Mouse (Mus musculus) forebrain, embryonic 11.5 days (tissue): ENCODE data around the gene Arhgap4. TPM values are rescaled to one million over a fixed set of nuclear protein-coding genes. Genes with fewer than 3 reads are reported as not detected.

Experiments
- ATAC-seq: fragments of 200-750 bp; cut with Nextera tagmentation; replicated peaks from 2 replicates; pipeline ENCODE4 v1.8.0; 2017; ENCODE audit warnings: moderate TSS enrichment; ENCODE audit not compliant: low FRiP score
- DNase-seq: peaks from one replicate; pipeline ENCODE4 v3.0.0-alpha.2; 2017; ENCODE audit warnings: low spot score
- H3K27ac ChIP-seq: fragments of 300-500 bp; sonication (generic); 2 replicates; pipeline ENCODE4 v1.5.1; 2014; ENCODE audit warnings: low read depth, low read length
- H3K27me3 ChIP-seq: fragments of 300-500 bp; sonication (generic); 2 replicates; pipeline ENCODE4 v1.6.1; 2014; ENCODE audit warnings: mild to moderate bottlenecking, low read length, mixed read lengths; ENCODE audit not compliant: control insufficient read depth, insufficient read depth
- H3K36me3 ChIP-seq: fragments of 300-500 bp; sonication (generic); 2 replicates; pipeline ENCODE4 v1.6.1; 2014; ENCODE audit warnings: mild to moderate bottlenecking, low read length, moderate library complexity, mixed read lengths; ENCODE audit not compliant: control insufficient read depth, insufficient read depth
- H3K4me1 ChIP-seq: fragments of 300-500 bp; sonication (generic); replicated peaks from 2 replicates; pipeline ENCODE4 v1.6.1; 2014; ENCODE audit warnings: low read length, mixed read lengths; ENCODE audit not compliant: control insufficient read depth, insufficient read depth
- H3K4me2 ChIP-seq: fragments of 300-500 bp; sonication (generic); 2 replicates; pipeline ENCODE4 v1.6.1; 2014; ENCODE audit warnings: low read depth, mild to moderate bottlenecking, low read length, moderate library complexity, mixed read lengths; ENCODE audit not compliant: severe bottlenecking
- H3K4me3 ChIP-seq: fragments of 300-500 bp; sonication (generic); 2 replicates; pipeline ENCODE4 v1.5.1; 2014; ENCODE audit warnings: low read depth, low read length
- H3K9ac ChIP-seq: fragments of 300-500 bp; sonication (generic); 2 replicates; pipeline ENCODE4 v1.6.1; 2014; ENCODE audit warnings: low read length
- H3K9me3 ChIP-seq: fragments of 300-500 bp; sonication (generic); 2 replicates; pipeline ENCODE4 v1.6.1; 2016; ENCODE audit warnings: low read length, mixed read lengths; ENCODE audit not compliant: control insufficient read depth
- WGBS: fragments of 180-500 bp; shearing (Covaris S2); extraction: QIAGEN DNeasy Blood & Tissue Kit; methylation state at CpG from one replicate; pipeline ENCODE4 v1.1.7; 2014; 5-methylcytosine and 5-hydroxymethylcytosine counted together
- polyA plus RNA-seq: library from polyadenylated mRNA; unstranded; fragments of >200 nt; fragmentation: Nextera tagmentation; extraction: Ambion mirVana; gene quantifications from 2 replicates; pipeline ENCODE4 v1.2.1, GENCODE M21; 2014

Arhgap4 gene
- polyA plus RNA-seq, 1 experiment from 2014 or later = 1.7 TPM

DNA sequence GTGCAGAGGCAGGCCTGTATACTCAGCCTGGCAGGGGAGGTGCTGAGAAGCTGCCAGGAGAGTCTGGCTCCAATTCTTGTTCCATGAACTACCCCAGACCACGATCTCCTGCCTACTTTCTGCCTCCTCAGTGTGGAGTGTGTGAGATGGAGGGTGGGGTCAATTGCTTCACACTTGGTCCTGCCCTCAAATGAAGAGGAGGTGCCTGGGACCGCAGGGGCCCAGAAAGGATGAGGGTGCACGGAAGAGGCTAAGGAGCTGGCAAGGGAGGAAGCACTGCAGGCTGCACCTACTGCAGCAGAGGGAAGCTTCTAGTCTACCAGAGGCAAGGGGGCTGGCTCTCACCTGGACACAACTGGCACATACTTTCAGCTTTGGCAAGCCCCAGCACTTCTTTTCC lies 42.7 kb upstream of the Arhgap4 start:
- H3K4me2 ChIP-seq = peak overlapping the region; percentile 63
- WGBS = 59% methylated on average over 3 of the region's 3 CpGs
- no peaks in the 10 kb centered on the region for H3K9me3 ChIP-seq
- DNase-seq (no peak), ATAC-seq (no peak)
- no peak overlapping the region for H3K27ac ChIP-seq
- peak overlapping the region; percentile 77 for H3K9ac ChIP-seq
- no peaks in the 10 kb centered on the region for H3K27me3 ChIP-seq
- peak overlapping the region; percentile 71 for H3K4me3 ChIP-seq
- H3K4me1 ChIP-seq = peaks cover 4% of the 10 kb centered on the region; the same call in 1 of the 2 replicates
- H3K36me3 ChIP-seq = no peaks in the 10 kb centered on the region

GRCm38 (mm10) chrX:73954988-73955387 lies 33.3 kb upstream of the Arhgap4 start:
- Histone ChIP-seq H3K4me1 (no peaks in the 10 kb centered on the region), H3K27ac (no peak overlapping the region), H3K9me3 (no peaks in the 10 kb centered on the region), H3K9ac (no peak overlapping the region), H3K36me3 (peaks cover 3% of the 10 kb centered on the region; the same call in 1 of the 2 replicates), H3K27me3 (no peaks in the 10 kb centered on the region), H3K4me2 (no peak overlapping the region), H3K4me3 (no peak overlapping the region)
- no peak for ATAC-seq
- 95% methylated on average over 6 of the region's 6 CpGs for WGBS
- DNase-seq = no peak

DNA sequence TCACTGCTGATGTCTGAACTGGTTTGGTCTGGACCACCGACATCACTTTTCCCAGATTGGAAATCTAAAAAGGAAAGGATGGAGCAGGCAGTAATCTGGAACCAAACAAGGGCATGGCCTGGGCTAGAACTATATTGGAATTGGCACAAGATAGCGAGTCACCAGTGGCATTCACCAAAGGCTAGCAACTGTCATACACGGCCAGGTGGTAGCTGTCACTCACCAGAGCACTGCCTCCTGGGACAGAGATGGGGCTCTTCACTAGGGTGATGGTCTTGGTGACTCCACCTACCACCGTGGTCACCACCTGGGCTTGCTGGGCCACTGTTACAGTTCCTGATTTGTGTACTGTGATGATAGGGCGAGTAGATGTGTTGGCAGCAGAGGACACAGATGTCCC lies 30.9 kb upstream of the Arhgap4 start:
- ATAC-seq (no peak), DNase-seq (no peak)
- Histone ChIP-seq H3K4me1 (no peaks in the 10 kb centered on the region), H3K36me3 (peaks cover 4% of the 10 kb centered on the region; the same call in 1 of the 2 replicates), H3K4me3 (no peak overlapping the region), H3K4me2 (no peak overlapping the region), H3K27me3 (no peaks in the 10 kb centered on the region), H3K27ac (no peak overlapping the region), H3K9me3 (no peaks in the 10 kb centered on the region), H3K9ac (no peak overlapping the region)
- 88% methylated on average over 5 of the region's 5 CpGs for WGBS

GRCm38 (mm10) chrX:73949341-73949740 lies 27.7 kb upstream of the Arhgap4 start:
- no peak overlapping the region for H3K4me2 ChIP-seq
- peaks cover 9% of the 10 kb centered on the region; the same call in 1 of the 2 replicates for H3K36me3 ChIP-seq
- no peak overlapping the region for H3K27ac ChIP-seq
- no peaks in the 10 kb centered on the region for H3K4me1 ChIP-seq
- H3K27me3 ChIP-seq = no peaks in the 10 kb centered on the region
- no peaks in the 10 kb centered on the region for H3K9me3 ChIP-seq
- no peak for DNase-seq
- no peak overlapping the region for H3K4me3 ChIP-seq
- WGBS = 91% methylated on average over 10 of the region's 10 CpGs
- no peak for ATAC-seq
- H3K9ac ChIP-seq = no peak overlapping the region

DNA sequence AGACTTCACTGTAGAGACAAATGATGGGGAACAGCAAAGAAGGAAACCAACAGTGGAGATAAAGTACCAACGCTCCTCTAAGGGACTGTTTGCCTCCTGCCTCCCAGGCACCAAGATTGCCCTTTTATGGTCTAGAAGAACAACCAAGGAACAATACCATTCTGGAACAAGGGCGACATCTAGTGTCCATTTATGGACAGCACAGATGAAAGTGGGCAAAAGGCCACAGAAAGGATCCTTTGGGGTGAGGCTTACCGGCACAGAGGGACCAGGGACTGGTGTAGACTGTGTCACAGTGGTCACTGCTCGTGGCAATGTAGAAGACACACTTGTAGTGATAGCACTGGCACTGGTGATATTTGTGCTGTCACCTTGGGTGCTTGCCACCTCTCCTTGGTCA lies 27.0 kb upstream of the Arhgap4 start:
- WGBS = 33% methylated on average over 4 of the region's 4 CpGs
- Histone ChIP-seq H3K36me3 (peaks cover 9% of the 10 kb centered on the region; the same call in 1 of the 2 replicates), H3K9ac (no peak overlapping the region), H3K4me3 (no peak overlapping the region), H3K4me1 (no peaks in the 10 kb centered on the region), H3K27ac (no peak overlapping the region), H3K4me2 (no peak overlapping the region), H3K9me3 (no peaks in the 10 kb centered on the region), H3K27me3 (no peaks in the 10 kb centered on the region)
- DNase-seq = peak; percentile 66
- ATAC-seq = peak; percentile 15; the same call in 1 of the 2 replicates

- no peak overlapping the region for H3K9ac ChIP-seq
- H3K4me3 ChIP-seq = no peak overlapping the region
- H3K36me3 ChIP-seq = peaks cover 9% of the 10 kb centered on the region; the same call in 1 of the 2 replicates
- H3K9me3 ChIP-seq = no peaks in the 10 kb centered on the region
- DNase-seq (no peak), ATAC-seq (no peak)
- no peak overlapping the region for H3K27ac ChIP-seq
- H3K27me3 ChIP-seq = no peaks in the 10 kb centered on the region
- 91% methylated on average over 6 of the region's 6 CpGs for WGBS
- no peak overlapping the region for H3K4me2 ChIP-seq
- H3K4me1 ChIP-seq = no peaks in the 10 kb centered on the region
Observed at GRCm38 (mm10) chrX:73946896-73947295, 25.2 kb upstream of the Arhgap4 start.

DNA sequence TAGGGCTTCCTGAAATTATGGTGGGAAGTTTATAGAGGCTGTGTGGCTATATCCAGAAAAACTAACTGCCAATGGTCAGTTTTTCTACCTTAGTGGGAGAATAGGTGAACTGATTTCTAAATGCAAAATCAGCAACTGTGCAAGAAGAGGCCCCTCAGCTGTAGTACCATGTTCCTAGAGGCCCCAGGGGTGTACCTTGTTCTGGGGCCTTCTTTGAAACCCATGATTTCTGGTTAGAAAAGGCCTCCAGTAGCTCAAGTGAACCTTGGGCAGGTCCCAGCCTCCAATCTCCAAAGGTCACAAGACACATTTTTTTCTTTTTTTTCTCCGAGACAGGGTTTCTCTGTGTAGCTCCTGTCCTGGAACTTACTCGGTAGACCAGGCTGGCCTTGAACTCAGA lies 20.6 kb upstream of the Arhgap4 start:
- 96% methylated on average over 2 of the region's 2 CpGs for WGBS
- Histone ChIP-seq H3K9me3 (no peaks in the 10 kb centered on the region), H3K4me1 (no peaks in the 10 kb centered on the region), H3K27ac (no peak overlapping the region), H3K27me3 (no peaks in the 10 kb centered on the region), H3K4me2 (no peak overlapping the region), H3K9ac (no peak overlapping the region), H3K36me3 (peaks cover 6% of the 10 kb centered on the region; the same call in 1 of the 2 replicates), H3K4me3 (no peak overlapping the region)
- DNase-seq (no peak), ATAC-seq (no peak)

DNA sequence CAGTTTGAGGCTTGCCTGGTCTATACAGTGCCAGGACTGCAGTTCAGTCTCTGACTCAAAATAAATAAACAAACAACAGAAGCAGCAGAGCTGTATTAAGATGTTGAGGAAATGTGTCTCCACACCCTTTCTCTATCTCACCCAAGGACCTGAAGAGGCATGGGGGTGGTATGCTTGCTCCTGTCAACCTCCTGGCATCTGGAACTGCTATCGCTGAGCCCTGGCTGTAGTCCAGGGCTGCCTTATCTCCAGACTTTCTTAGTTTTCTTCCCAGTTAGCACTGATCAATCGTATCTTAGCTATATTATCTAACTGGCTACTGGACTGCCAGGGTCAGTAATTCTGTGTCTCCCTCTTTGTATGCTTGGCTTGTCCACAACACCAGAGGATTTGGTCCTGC lies 20.2 kb upstream of the Arhgap4 start:
- H3K27me3 ChIP-seq = no peaks in the 10 kb centered on the region
- WGBS = 91% methylated on average over 2 of the region's 2 CpGs
- ATAC-seq = no peak

GRCm38 (mm10) chrX:73931871-73932270 lies 10.2 kb upstream of the Arhgap4 start:
- DNase-seq (no peak), ATAC-seq (no peak)
- Histone ChIP-seq H3K4me3 (no peak overlapping the region), H3K27ac (no peak overlapping the region), H3K4me1 (no peaks in the 10 kb centered on the region), H3K9me3 (no peaks in the 10 kb centered on the region), H3K9ac (no peak overlapping the region), H3K27me3 (no peaks in the 10 kb centered on the region), H3K4me2 (no peak overlapping the region), H3K36me3 (no peaks in the 10 kb centered on the region)
- WGBS = 76% methylated on average over 2 of the region's 2 CpGs

More for the DNA sequence above, 20.2 kb upstream of the Arhgap4 start:
- no peaks in the 10 kb centered on the region for H3K9me3 ChIP-seq
- no peak overlapping the region for H3K4me3 ChIP-seq
- no peaks in the 10 kb centered on the region for H3K4me1 ChIP-seq
- no peak overlapping the region for H3K27ac ChIP-seq
- no peak overlapping the region for H3K9ac ChIP-seq
- H3K4me2 ChIP-seq = no peak overlapping the region
- no peak for DNase-seq
- peaks cover 6% of the 10 kb centered on the region; the same call in 1 of the 2 replicates for H3K36me3 ChIP-seq
